Mouse (Mus musculus) myocyte (in vitro differentiated cells): Measurements from ENCODE around the gene 1700012B09Rik. TPM values are rescaled to one million over a fixed set of nuclear protein-coding genes. Genes with fewer than 3 reads are reported as not detected.

Experiments used
- H3K27me3 ChIP-seq: one replicate; pipeline ENCODE4 v1.6.1; 2011; ENCODE audit not compliant: control insufficient read depth, insufficient read depth, insufficient read length
- H3K36me3 ChIP-seq: one replicate; pipeline ENCODE4 v1.6.1; 2011; ENCODE audit not compliant: control insufficient read depth, insufficient read depth
- H3K4me2 ChIP-seq: one replicate; pipeline ENCODE4 v1.6.1; 2011; ENCODE audit warnings: low read depth, control low read depth
- H3K4me3 ChIP-seq: one replicate; pipeline ENCODE4 v1.5.1; 2011; ENCODE audit warnings: mild to moderate bottlenecking, control low read depth, moderate library complexity
- H3K79me2 ChIP-seq: one replicate; pipeline ENCODE4 v1.6.1; 2011; ENCODE audit not compliant: control insufficient read depth, insufficient read depth
- H3ac ChIP-seq: one replicate; pipeline ENCODE4 v1.6.1; 2011; ENCODE audit not compliant: control insufficient read depth, insufficient read length
- CEBPB ChIP-seq: IDR thresholded peaks from 2 replicates; pipeline ENCODE4 v1.6.1; 2011; ENCODE audit warnings: mild to moderate bottlenecking, moderate library complexity; ENCODE audit not compliant: poor library complexity, insufficient read depth, severe bottlenecking
- E2F4 ChIP-seq: IDR thresholded peaks from one replicate; pipeline ENCODE4 v1.6.1; 2011; ENCODE audit warnings: mild to moderate bottlenecking, control low read depth, moderate library complexity; ENCODE audit not compliant: insufficient read depth
- MAX ChIP-seq: IDR thresholded peaks from one replicate; pipeline ENCODE4 v1.6.1; 2011; ENCODE audit warnings: low read depth, mild to moderate bottlenecking, control low read depth
- MYOD1 ChIP-seq, 3 experiments: IDR thresholded peaks; one replicate each; pipeline ENCODE4 v1.6.1; 2011; ENCODE audit warnings: control low read depth in 2 of 3, low read depth in 2 of 3, mild to moderate bottlenecking in 2 of 3, moderate library complexity in 1 of 3; ENCODE audit not compliant: insufficient read length in 2 of 3, control insufficient read depth in 1 of 3
- MYOG ChIP-seq, 3 experiments: IDR thresholded peaks; one replicate each; pipeline ENCODE4 v1.6.1; 2011; ENCODE audit warnings: control low read depth in 2 of 3, low read depth in 2 of 3, mild to moderate bottlenecking in 2 of 3; ENCODE audit not compliant: insufficient read length in 2 of 3, control insufficient read depth in 1 of 3, insufficient read depth in 1 of 3
- POLR2A ChIP-seq: IDR thresholded peaks from one replicate; pipeline ENCODE4 v1.6.1; 2011; ENCODE audit warnings: low read depth, mild to moderate bottlenecking, control low read depth, moderate library complexity; ENCODE audit not compliant: insufficient read length
- POLR2AphosphoS2 ChIP-seq: IDR thresholded peaks from one replicate; pipeline ENCODE4 v1.6.1; 2011; ENCODE audit warnings: low read depth, control low read depth; ENCODE audit not compliant: insufficient read length
- REST ChIP-seq: IDR thresholded peaks from one replicate; pipeline ENCODE4 v1.6.1; 2011; ENCODE audit warnings: mild to moderate bottlenecking, control low read depth, moderate library complexity; ENCODE audit not compliant: insufficient read depth, insufficient read length
- SRF ChIP-seq: IDR thresholded peaks from one replicate; pipeline ENCODE4 v1.6.1; 2011; ENCODE audit warnings: low read depth; ENCODE audit not compliant: control insufficient read depth, insufficient read length
- TCF12 ChIP-seq: IDR thresholded peaks from one replicate; pipeline ENCODE4 v1.6.1; 2011; ENCODE audit warnings: mild to moderate bottlenecking, control low read depth; ENCODE audit not compliant: poor library complexity, insufficient read depth, severe bottlenecking
- TCF3 ChIP-seq: IDR thresholded peaks from one replicate; pipeline ENCODE4 v1.6.1; 2011; ENCODE audit warnings: low read depth, control low read depth; ENCODE audit not compliant: insufficient read length
- USF1 ChIP-seq: IDR thresholded peaks from one replicate; pipeline ENCODE4 v1.6.1; 2011; ENCODE audit warnings: low read depth, mild to moderate bottlenecking, control low read depth, moderate library complexity
- polyA plus RNA-seq: library from polyadenylated mRNA; unstranded; fragments of >200 nt; fragmentation: generic; extraction: Trizol; gene quantifications from one replicate; pipeline ENCODE4 v1.2.1, GENCODE M21; 2012; ENCODE audit warnings: missing spikeins

1700012B09Rik gene
- 0.61 TPM for polyA plus RNA-seq

DNA sequence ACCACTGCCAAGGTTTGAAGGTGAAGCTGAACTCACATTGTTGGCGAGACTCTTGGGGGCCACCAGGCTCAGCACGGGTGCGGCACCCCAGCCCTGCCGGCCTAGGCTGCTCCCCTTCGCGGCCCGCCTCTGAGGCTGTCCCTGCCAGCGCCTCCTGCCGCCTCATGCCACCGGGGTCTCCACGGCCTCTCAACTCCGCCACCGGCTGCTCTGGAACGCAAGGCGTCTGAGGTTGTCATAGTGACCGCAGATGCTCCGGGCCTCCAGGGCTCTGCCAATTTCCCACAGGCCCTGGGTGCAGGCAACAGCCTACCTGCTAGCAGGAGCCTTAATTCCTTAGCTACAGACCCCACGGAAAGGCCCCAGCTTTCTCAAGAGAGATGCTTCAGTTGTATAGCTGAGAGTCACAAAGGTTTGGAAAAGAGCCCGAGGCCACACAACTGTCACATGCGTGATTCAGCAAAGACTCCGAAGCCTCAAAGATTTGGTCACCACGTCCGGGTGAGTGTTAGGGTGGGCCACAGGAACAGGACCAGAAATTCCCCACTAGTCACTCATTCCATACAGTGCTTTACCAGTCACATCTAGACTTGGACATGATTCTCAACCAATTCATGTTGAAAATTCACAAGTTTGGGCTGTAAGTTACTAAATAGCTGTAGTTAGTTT lies at the start of gene 1700012B09Rik:
Gene 1700012B09Rik (minus strand): TSS at position 228 of the 669 bp plus-strand sequence.
- Histone ChIP-seq H3K79me2 (no peaks in the 10 kb centered on the region), H3K4me3 (no peak within 1 kb of the TSS), H3K27me3 (no peaks in the 10 kb centered on the region), H3K4me2 (peak within 1 kb of the TSS; percentile 55), H3ac (no peak within 1 kb of the TSS), H3K36me3 (no peaks in the 10 kb centered on the region)
- TF ChIP-seq CEBPB (no peak), POLR2A (no peak), REST (no peak), SRF (no peak), MYOG (IDR thresholded peaks at IDR 0.05; ENCODE audit: control insufficient read depth in 1 of 3, insufficient read depth in 1 of 3, insufficient read length in 2 of 3, low read depth in 2 of 3) (no peak), MYOD1 (IDR thresholded peaks at IDR 0.05; ENCODE audit: control insufficient read depth in 1 of 3, insufficient read length in 2 of 3, low read depth in 2 of 3) (no peak), USF1 (no peak), E2F4 (no peak), TCF3 (no peak), POLR2AphosphoS2 (no peak), TCF12 (no peak), MAX (no peak)

DNA sequence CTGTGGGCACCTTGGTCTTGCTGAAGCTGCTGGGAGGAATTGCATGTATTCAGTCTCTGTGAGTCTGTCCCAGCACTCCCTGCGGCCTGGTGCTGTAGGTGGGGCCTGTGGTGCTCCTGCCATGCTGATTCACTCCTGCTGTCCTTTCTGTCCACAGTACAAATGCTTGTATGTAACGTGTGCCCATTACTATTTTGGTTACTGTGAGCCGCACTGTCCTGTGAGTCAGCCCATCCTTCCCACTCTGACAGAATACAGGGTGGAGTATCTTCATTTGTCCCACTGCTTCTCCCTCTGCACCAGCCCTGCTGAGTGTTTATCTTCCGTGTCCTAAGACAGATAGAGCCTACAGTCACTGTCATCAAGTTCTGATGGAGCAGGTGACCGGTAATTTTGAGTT lies 39.3 kb upstream of the 1700012B09Rik start:
- Histone ChIP-seq H3K4me3 (no peak overlapping the region), H3ac (no peak overlapping the region), H3K4me2 (no peak overlapping the region), H3K36me3 (peaks cover 19% of the 10 kb centered on the region), H3K27me3 (no peaks in the 10 kb centered on the region), H3K79me2 (no peaks in the 10 kb centered on the region)
- TF ChIP-seq MYOG (IDR thresholded peaks at IDR 0.05; ENCODE audit: control insufficient read depth in 1 of 3, insufficient read depth in 1 of 3, insufficient read length in 2 of 3, low read depth in 2 of 3) (no peak), TCF3 (no peak), SRF (no peak), POLR2AphosphoS2 (no peak), POLR2A (no peak), REST (no peak), CEBPB (no peak), MYOD1 (IDR thresholded peaks at IDR 0.05; ENCODE audit: control insufficient read depth in 1 of 3, insufficient read length in 2 of 3, low read depth in 2 of 3) (no peak), MAX (no peak), TCF12 (no peak), E2F4 (no peak), USF1 (no peak)

- H3K4me3 ChIP-seq = no peak overlapping the region
- H3K79me2 ChIP-seq = no peaks in the 10 kb centered on the region
- no peaks in the 10 kb centered on the region for H3K27me3 ChIP-seq
- H3K36me3 ChIP-seq = peaks cover 26% of the 10 kb centered on the region
- TF ChIP-seq REST = no peak
- no peak for TF ChIP-seq MYOG (IDR thresholded peaks at IDR 0.05; ENCODE audit: control insufficient read depth in 1 of 3, insufficient read depth in 1 of 3, insufficient read length in 2 of 3, low read depth in 2 of 3)
- no peak overlapping the region for H3ac ChIP-seq
- H3K4me2 ChIP-seq = no peak overlapping the region
Measured at GRCm38 (mm10) chr9:14806786-14807185, 36.0 kb upstream of the 1700012B09Rik start.

DNA sequence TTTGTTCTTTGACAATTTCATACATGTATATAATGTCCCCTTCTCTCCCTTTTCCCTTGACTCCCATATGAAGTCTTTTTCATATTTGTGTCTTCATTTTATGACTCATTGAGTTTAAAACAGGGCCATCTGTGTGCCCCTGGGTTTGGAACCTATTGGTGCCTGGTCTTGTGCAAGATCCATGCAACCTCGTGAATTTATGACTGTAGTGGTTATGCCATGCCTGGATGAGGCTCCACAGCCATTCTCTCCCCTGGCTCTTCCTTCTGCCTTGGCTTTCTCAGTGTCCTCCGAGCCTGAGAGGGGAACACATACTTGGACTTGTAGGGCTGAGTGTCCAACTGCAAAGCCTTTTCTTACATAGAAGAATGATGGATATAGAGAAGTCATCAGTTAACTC lies 34.9 kb upstream of the 1700012B09Rik start:
- no peak for TF ChIP-seq USF1
- peak; percentile 42; the same call in 1 of the 2 replicates for TF ChIP-seq CEBPB
- TF ChIP-seq REST = no peak
- no peak for TF ChIP-seq TCF12
- no peak for TF ChIP-seq E2F4
- TF ChIP-seq POLR2A = no peak
- H3ac ChIP-seq = no peak overlapping the region
- peaks cover 22% of the 10 kb centered on the region for H3K36me3 ChIP-seq
- no peak overlapping the region for H3K4me2 ChIP-seq
- no peaks in the 10 kb centered on the region for H3K27me3 ChIP-seq
- H3K79me2 ChIP-seq = no peaks in the 10 kb centered on the region
- H3K4me3 ChIP-seq = no peak overlapping the region

- TF ChIP-seq MYOG (IDR thresholded peaks at IDR 0.05; ENCODE audit: control insufficient read depth in 1 of 3, insufficient read depth in 1 of 3, insufficient read length in 2 of 3, low read depth in 2 of 3) = no peak
- TF ChIP-seq CEBPB = no peak
- no peak for TF ChIP-seq REST
- no peak for TF ChIP-seq SRF
- no peak for TF ChIP-seq MAX
- no peak for TF ChIP-seq TCF12
- no peak for TF ChIP-seq POLR2A
- H3ac ChIP-seq = no peak overlapping the region
- H3K27me3 ChIP-seq = no peaks in the 10 kb centered on the region
- H3K4me2 ChIP-seq = no peak overlapping the region
- H3K79me2 ChIP-seq = peaks cover 24% of the 10 kb centered on the region
- H3K4me3 ChIP-seq = no peak overlapping the region
- peaks cover 8% of the 10 kb centered on the region for H3K36me3 ChIP-seq
Measured at GRCm38 (mm10) chr9:14787356-14787755, 16.5 kb upstream of the 1700012B09Rik start.
